Mouse (Mus musculus): ENCODE data around the gene Soat2.

Soat2 gene

GRCm38 (mm10) chr15:102188096-102188495 lies 37.8 kb downstream of the Soat2 start:
- in situ Hi-C loops (cut with MboI, MseI) = no loop called here

GRCm38 (mm10) chr15:102188883-102189282 lies 38.6 kb downstream of the Soat2 start:
- in situ Hi-C loops (cut with MboI, MseI) = no loop called here

- in situ Hi-C loops (cut with MboI, MseI) = no loop called here
Measured at GRCm38 (mm10) chr15:102191699-102192098, 41.4 kb downstream of the Soat2 start.

GRCm38 (mm10) chr15:102192271-102192812 lies 42.0 kb downstream of the Soat2 start:
- in situ Hi-C loops (cut with MboI, MseI) = no loop called here

GRCm38 (mm10) chr15:102192820-102193386 lies 42.6 kb downstream of the Soat2 start:
- in situ Hi-C loops (cut with MboI, MseI) = no loop called here

- in situ Hi-C loops (cut with MboI, MseI) = no loop called here
Measured at GRCm38 (mm10) chr15:102193652-102194051, 43.3 kb downstream of the Soat2 start.

- in situ Hi-C loops (cut with MboI, MseI) = no loop called here
Measured at GRCm38 (mm10) chr15:102194439-102194838, 44.1 kb downstream of the Soat2 start.

GRCm38 (mm10) chr15:102195373-102195772 lies 45.0 kb downstream of the Soat2 start:
- in situ Hi-C loops (cut with MboI, MseI) = no loop called here

GRCm38 (mm10) chr15:102198841-102199240 lies 48.5 kb downstream of the Soat2 start:
- in situ Hi-C loops (cut with MboI, MseI) = no loop called here

- in situ Hi-C loops (cut with MboI, MseI) = no loop called here
Measured at GRCm38 (mm10) chr15:102202971-102203834, 52.9 kb downstream of the Soat2 start, which contains the start of gene Zfp740. TSS of gene Zfp740 (plus strand) at chr15:102203249.

- in situ Hi-C loops (cut with MboI, MseI) = no loop called here
Measured at GRCm38 (mm10) chr15:102203835-102204381, 53.6 kb downstream of the Soat2 start.

- in situ Hi-C loops (cut with MboI, MseI) = no loop called here
Measured at GRCm38 (mm10) chr15:102204674-102205505, 54.6 kb downstream of the Soat2 start, which contains the start of gene Csad. TSS of gene Csad (minus strand) at chr15:102204724.

GRCm38 (mm10) chr15:102205779-102206178 lies 55.5 kb downstream of the Soat2 start:
- in situ Hi-C loops (cut with MboI, MseI) = no loop called here

- in situ Hi-C loops (cut with MboI, MseI) = no loop called here
Measured at GRCm38 (mm10) chr15:102207351-102207750, 57.0 kb downstream of the Soat2 start.

- in situ Hi-C loops (cut with MboI, MseI) = no loop called here
Measured at GRCm38 (mm10) chr15:102208092-102208561, 57.8 kb downstream of the Soat2 start.

- in situ Hi-C loops (cut with MboI, MseI) = no loop called here
Measured at GRCm38 (mm10) chr15:102209114-102209513, 58.8 kb downstream of the Soat2 start.

- in situ Hi-C loops (cut with MboI, MseI) = no loop called here
Measured at GRCm38 (mm10) chr15:102210816-102211215, 60.5 kb downstream of the Soat2 start.

GRCm38 (mm10) chr15:102211895-102212294 lies 61.6 kb downstream of the Soat2 start:
- in situ Hi-C loops (cut with MboI, MseI) = no loop called here
